Mouse (Mus musculus) cortical plate, adult 2 months (tissue): ENCODE measurements around the gene Dchs1. TPM values are rescaled to one million over a fixed set of nuclear protein-coding genes. Genes with fewer than 3 reads are reported as not detected.
"Not testable (repeated sequence)": the region's sequence is repeated elsewhere in the genome, so short reads cannot be mapped to it uniquely, and the experiment has no call there.

Experiments
- H3K27ac ChIP-seq: fragments of 200-500 bp; 2 replicates; pipeline ENCODE4 v1.5.1; 2012; ENCODE audit warnings: low read length, control low read depth, inconsistent platforms; ENCODE audit not compliant: insufficient read depth
- H3K4me1 ChIP-seq: fragments of 200-500 bp; 2 replicates; pipeline ENCODE4 v1.6.1; 2011; ENCODE audit warnings: low read length; ENCODE audit not compliant: control insufficient read depth, insufficient read depth
- H3K4me3 ChIP-seq: fragments of 200-500 bp; 2 replicates; pipeline ENCODE4 v1.5.1; 2011; ENCODE audit warnings: mild to moderate bottlenecking, low read length, control low read depth; ENCODE audit not compliant: insufficient read depth
- CTCF ChIP-seq: fragments of 200-500 bp; IDR thresholded peaks from 2 replicates; pipeline ENCODE4 v1.5.1; 2011; ENCODE audit warnings: mild to moderate bottlenecking, control low read depth, low read length; ENCODE audit not compliant: insufficient read depth; ENCODE audit errors: extremely low read depth
- POLR2A ChIP-seq: fragments of 200-500 bp; IDR thresholded peaks from 2 replicates; pipeline ENCODE4 v1.6.1; 2011; ENCODE audit warnings: mild to moderate bottlenecking, low read length, control low read depth; ENCODE audit not compliant: insufficient read depth; ENCODE audit errors: extremely low read depth
- polyA plus RNA-seq: library from polyadenylated mRNA; depleted of rRNA; stranded (reverse); fragments of >200 nt; gene quantifications from 2 replicates; pipeline ENCODE4 v1.2.3, GENCODE M21; 2012

The Dchs1 gene
- polyA plus RNA-seq, 1 experiment = 4.2 TPM

GRCm38 (mm10) chr7:105736911-105737521, 50.4 kb downstream of the Dchs1 start, which contains the start of gene Rrp8:
Gene Rrp8, minus strand, starts transcription at chr7:105737385.
- peak within 1 kb of the TSS; percentile 68; the same call in 1 of the 2 replicates for H3K27ac ChIP-seq
- no peak for TF ChIP-seq CTCF
- TF ChIP-seq POLR2A = no peak
- peak within 1 kb of the TSS; percentile 94 for H3K4me3 ChIP-seq
- H3K4me1 ChIP-seq = no peaks in the 10 kb centered on the region

GRCm38 (mm10) chr7:105736264-105736901, 51.1 kb downstream of the Dchs1 start, which contains the start of gene Ilk:
Gene Ilk, plus strand, starts transcription at chr7:105736592.
- TF ChIP-seq POLR2A (0 out of 2 replicates have a peak, but pooled peaks have one; percentile 10), CTCF (no peak)
- Histone ChIP-seq H3K4me3 (peak within 1 kb of the TSS; percentile 94), H3K27ac (peak within 1 kb of the TSS; percentile 68; the same call in 1 of the 2 replicates), H3K4me1 (no peaks in the 10 kb centered on the region)

GRCm38 (mm10) chr7:105735464-105735863, 52.0 kb downstream of the Dchs1 start:
- not testable (repeated sequence) for H3K4me1 ChIP-seq, H3K27ac ChIP-seq
- H3K4me3 ChIP-seq = peak overlapping the region; percentile 94; the same call in 1 of the 2 replicates

GRCm38 (mm10) chr7:105734826-105735225, 52.6 kb downstream of the Dchs1 start:
- TF ChIP-seq CTCF = no peak
- TF ChIP-seq POLR2A = no peak
- Histone ChIP-seq H3K4me1 (no peaks in the 10 kb centered on the region), H3K27ac (no peak overlapping the region)

GRCm38 (mm10) chr7:105733836-105734235, 53.6 kb downstream of the Dchs1 start:
- H3K4me1 ChIP-seq = peaks cover 2% of the 10 kb centered on the region; the same call in 1 of the 2 replicates
- TF ChIP-seq POLR2A = no peak
- no peak for TF ChIP-seq CTCF
- no peak overlapping the region for H3K27ac ChIP-seq
- H3K4me3 ChIP-seq = no peak overlapping the region

More at GRCm38 (mm10) chr7:105734826-105735225, 52.6 kb downstream of the Dchs1 start:
- no peak overlapping the region for H3K4me3 ChIP-seq

- Histone ChIP-seq H3K4me1 (peaks cover 3% of the 10 kb centered on the region; the same call in 1 of the 2 replicates), H3K4me3 (no peak overlapping the region), H3K27ac (peak overlapping the region; percentile 94)
- no peak for TF ChIP-seq CTCF
- no peak for TF ChIP-seq POLR2A
Observed at GRCm38 (mm10) chr7:105728701-105729428, 58.6 kb downstream of the Dchs1 start.

GRCm38 (mm10) chr7:105726980-105727325, 60.5 kb downstream of the Dchs1 start:
- no peak overlapping the region for H3K27ac ChIP-seq
- no peak for TF ChIP-seq CTCF
- no peak for TF ChIP-seq POLR2A
- peaks cover 3% of the 10 kb centered on the region; the same call in 1 of the 2 replicates for H3K4me1 ChIP-seq
- H3K4me3 ChIP-seq = no peak overlapping the region

- no peak overlapping the region for H3K4me3 ChIP-seq
- peaks cover 6% of the 10 kb centered on the region; the same call in 1 of the 2 replicates for H3K4me1 ChIP-seq
- no peak overlapping the region for H3K27ac ChIP-seq
- TF ChIP-seq POLR2A (no peak), CTCF (peak; percentile 80)
Observed at GRCm38 (mm10) chr7:105726144-105726979, 61.1 kb downstream of the Dchs1 start.

- Histone ChIP-seq H3K4me3 (no peak overlapping the region), H3K4me1 (0 out of 2 replicates have a peak, but pooled peaks cover 3% of the 10 kb centered on the region), H3K27ac (no peak overlapping the region)
- TF ChIP-seq CTCF = no peak
- TF ChIP-seq POLR2A = no peak
Observed at GRCm38 (mm10) chr7:105721916-105722315, 65.5 kb downstream of the Dchs1 start.
